Mouse (Mus musculus) small intestine, adult 2 months (tissue): Measurements from ENCODE around the gene Matn4. TPM values are rescaled to one million over a fixed set of nuclear protein-coding genes. Genes with fewer than 3 reads are reported as not detected.
"Not testable (repeated sequence)": the region's sequence is repeated elsewhere in the genome, so short reads cannot be mapped to it uniquely, and the experiment has no call there.

Experiments used
- H3K27ac ChIP-seq: fragments of 200-500 bp; 2 replicates; pipeline ENCODE4 v1.5.1; 2012; ENCODE audit warnings: low read depth, low read length, control low read depth, inconsistent platforms; ENCODE audit not compliant: insufficient read depth
- H3K27me3 ChIP-seq: fragments of 200-500 bp; 2 replicates; pipeline ENCODE4 v1.6.1; 2012; ENCODE audit warnings: mild to moderate bottlenecking, moderate library complexity, low read length, inconsistent platforms; ENCODE audit not compliant: control insufficient read depth, insufficient read depth
- H3K36me3 ChIP-seq: fragments of 200-500 bp; 2 replicates; pipeline ENCODE4 v1.6.1; 2012; ENCODE audit warnings: mild to moderate bottlenecking, low read length, control low read depth, inconsistent platforms; ENCODE audit not compliant: control insufficient read depth, insufficient read depth
- H3K4me1 ChIP-seq: fragments of 200-500 bp; 2 replicates; pipeline ENCODE4 v1.6.1; 2012; ENCODE audit warnings: low read length, inconsistent platforms, mixed read lengths; ENCODE audit not compliant: control insufficient read depth, insufficient read depth, insufficient read length
- H3K4me3 ChIP-seq: fragments of 200-500 bp; 2 replicates; pipeline ENCODE4 v1.5.1; 2012; ENCODE audit warnings: low read depth, mild to moderate bottlenecking, control low read depth, inconsistent platforms, low read length, moderate library complexity
- CTCF ChIP-seq: fragments of 200-500 bp; IDR thresholded peaks from 2 replicates; pipeline ENCODE4 v1.5.1; 2012; ENCODE audit warnings: low read depth, mild to moderate bottlenecking, control low read depth, inconsistent platforms, low read length, moderate library complexity, mixed read lengths; ENCODE audit not compliant: insufficient replicate concordance, insufficient read length; ENCODE audit errors: extremely low read depth
- POLR2A ChIP-seq: fragments of 200-500 bp; IDR thresholded peaks from 2 replicates; pipeline ENCODE4 v1.6.1; 2012; ENCODE audit warnings: low read depth, mild to moderate bottlenecking, control low read depth, inconsistent platforms, low read length, moderate library complexity
- WGBS: fragments of 180-500 bp; shearing (Covaris S2); methylation state at CpG from one replicate; pipeline ENCODE4 v1.1.7; 2018; 5-methylcytosine and 5-hydroxymethylcytosine counted together
- polyA plus RNA-seq: library from polyadenylated mRNA; depleted of rRNA; stranded (reverse); fragments of >200 nt; gene quantifications from 2 replicates; pipeline ENCODE4 v1.2.3, GENCODE M21; 2012; rRNA removed

Matn4 gene
- polyA plus RNA-seq, 1 experiment = 0.49 TPM

- Histone ChIP-seq H3K36me3 (no peaks in the 10 kb centered on the region), H3K27me3 (no peaks in the 10 kb centered on the region), H3K4me3 (no peak overlapping the region), H3K27ac (no peak overlapping the region), H3K4me1 (no peaks in the 10 kb centered on the region)
- TF ChIP-seq POLR2A (no peak), CTCF (no peak)
- 57% methylated on average over 11 of the region's 11 CpGs for WGBS
Observed at GRCm38 (mm10) chr2:164356177-164356967, 48.6 kb downstream of the Matn4 start.

DNA sequence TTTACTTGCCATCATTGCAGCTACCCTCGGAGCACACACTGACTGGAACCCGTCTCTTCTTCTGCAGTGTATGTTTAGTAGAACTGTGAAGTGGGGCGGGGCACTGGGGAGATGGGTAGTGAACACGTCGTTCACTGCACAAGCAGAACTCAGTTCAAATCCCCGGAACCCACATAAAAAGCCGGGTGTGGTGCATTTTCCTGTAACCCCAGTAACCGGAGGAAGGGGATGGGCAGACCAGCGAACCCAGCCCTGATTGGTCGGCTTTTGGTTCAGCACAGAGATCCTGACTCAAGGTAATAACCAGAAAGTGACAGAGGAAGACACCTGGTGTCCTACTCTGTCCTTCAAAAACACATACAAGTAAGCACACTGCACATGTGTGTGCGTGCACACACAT is 51.6 kb downstream of the Matn4 start:
- Histone ChIP-seq H3K27me3 (no peaks in the 10 kb centered on the region), H3K4me1 (no peaks in the 10 kb centered on the region), H3K27ac (no peak overlapping the region), H3K36me3 (no peaks in the 10 kb centered on the region), H3K4me3 (no peak overlapping the region)
- no peak for TF ChIP-seq POLR2A
- no peak for TF ChIP-seq CTCF
- 74% methylated on average over 11 of the region's 11 CpGs for WGBS

- Histone ChIP-seq H3K4me3 (no peak overlapping the region), H3K36me3 (no peaks in the 10 kb centered on the region), H3K4me1 (no peaks in the 10 kb centered on the region), H3K27ac (no peak overlapping the region), H3K27me3 (no peaks in the 10 kb centered on the region)
- no peak for TF ChIP-seq POLR2A
- no peak for TF ChIP-seq CTCF
- WGBS = 85% methylated on average over 3 of the region's 3 CpGs
Observed at GRCm38 (mm10) chr2:164352697-164353096, 52.3 kb downstream of the Matn4 start.

- WGBS = 91% methylated on average over 3 of the region's 3 CpGs
- Histone ChIP-seq H3K27ac (no peak overlapping the region), H3K4me1 (no peaks in the 10 kb centered on the region)
Observed at GRCm38 (mm10) chr2:164348980-164349379, 56.0 kb downstream of the Matn4 start.

GRCm38 (mm10) chr2:164347697-164348096 is 57.3 kb downstream of the Matn4 start:
- H3K27ac ChIP-seq, H3K4me1 ChIP-seq, H3K27me3 ChIP-seq, H3K4me3 ChIP-seq, H3K36me3 ChIP-seq: not testable (repeated sequence)

More at GRCm38 (mm10) chr2:164348980-164349379, 56.0 kb downstream of the Matn4 start:
- H3K36me3 ChIP-seq = no peaks in the 10 kb centered on the region
- TF ChIP-seq CTCF (no peak), POLR2A (no peak)
- no peak overlapping the region for H3K4me3 ChIP-seq
- no peaks in the 10 kb centered on the region for H3K27me3 ChIP-seq

DNA sequence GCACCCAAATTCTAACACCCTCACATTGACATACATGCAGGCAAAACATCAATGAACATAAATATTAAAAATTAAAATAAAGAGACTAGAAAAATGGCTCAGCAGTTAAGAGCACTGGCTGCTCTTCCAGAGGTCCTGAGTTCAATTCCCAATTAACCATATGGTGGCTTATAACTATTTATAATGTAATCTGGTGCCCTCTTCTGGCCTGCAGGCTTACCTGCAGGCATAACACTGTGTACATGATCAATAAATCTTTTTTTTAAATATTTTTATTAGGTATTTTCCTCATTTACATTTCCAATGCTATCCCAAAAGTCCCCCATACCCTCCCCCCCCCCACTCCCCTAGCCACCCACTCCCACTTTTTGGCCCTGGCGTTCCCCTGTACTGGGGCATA is 61.2 kb downstream of the Matn4 start:
- not testable (repeated sequence) for H3K4me1 ChIP-seq, H3K27me3 ChIP-seq, H3K27ac ChIP-seq, H3K4me3 ChIP-seq, H3K36me3 ChIP-seq
- 88% methylated on average over 1 of the region's 1 CpGs for WGBS

Other genes with a start within 250 kb of the Matn4 start
- 0.06 and 0.25 TPM in 2 replicates for gene Kcns1, start 234.0 kb downstream of the Matn4 start, polyA plus RNA-seq
- 0.24 TPM in 1 of 2 replicates, not detected in the other for gene Wfdc5, start 222.4 kb downstream of the Matn4 start, polyA plus RNA-seq
- gene Wfdc12, start 214.6 kb downstream of the Matn4 start, polyA plus RNA-seq = not detected in 2 replicates
- not detected in 2 replicates for gene Wfdc15a, start 205.0 kb downstream of the Matn4 start, polyA plus RNA-seq
- 1.2 TPM in 1 of 2 replicates, not detected in the other for gene Wfdc15b, start 183.5 kb downstream of the Matn4 start, polyA plus RNA-seq
- gene Svs2, start 166.7 kb downstream of the Matn4 start, polyA plus RNA-seq = not detected in 2 replicates
- not detected in 2 replicates for gene Svs3b, start 148.5 kb downstream of the Matn4 start, polyA plus RNA-seq
- gene Svs4, start 126.7 kb downstream of the Matn4 start, polyA plus RNA-seq = not detected in 2 replicates
- not detected in 2 replicates for gene Svs3a, start 115.9 kb downstream of the Matn4 start, polyA plus RNA-seq
- not detected in 2 replicates for gene Svs6, start 88.4 kb downstream of the Matn4 start, polyA plus RNA-seq
- not detected in 2 replicates for gene Svs5, start 72.4 kb downstream of the Matn4 start, polyA plus RNA-seq
- gene Slpi, start 16.1 kb downstream of the Matn4 start, polyA plus RNA-seq = 16.0 and 22.3 TPM in 2 replicates
- 0.19 and 127 TPM in 2 replicates for gene Rbpjl, start 2.0 kb downstream of the Matn4 start, polyA plus RNA-seq
- gene Sdc4, start 38.7 kb upstream of the Matn4 start, polyA plus RNA-seq = 21.3 and 52.2 TPM in 2 replicates
- gene Sys1, start 51.8 kb upstream of the Matn4 start, polyA plus RNA-seq = 187 and 276 TPM in 2 replicates
- gene Gm20458, start 55.8 kb upstream of the Matn4 start, polyA plus RNA-seq = 35.0 and 79.8 TPM in 2 replicates
- not detected in 2 replicates for gene Trp53tg5, start 68.6 kb upstream of the Matn4 start, polyA plus RNA-seq
- 38.4 and 61.6 TPM in 2 replicates for gene Dbndd2, start 80.9 kb upstream of the Matn4 start, polyA plus RNA-seq
- gene Pigt, start 92.4 kb upstream of the Matn4 start, polyA plus RNA-seq = 117 and 171 TPM in 2 replicates
- 3.2 and 40.1 TPM in 2 replicates for gene Wfdc2, start 157.3 kb upstream of the Matn4 start, polyA plus RNA-seq
- not detected in 2 replicates for gene Spint3, start 168.3 kb upstream of the Matn4 start, polyA plus RNA-seq
- not detected in 2 replicates for gene Wfdc6a, start 180.3 kb upstream of the Matn4 start, polyA plus RNA-seq
- gene Eppin, start 188.4 kb upstream of the Matn4 start, polyA plus RNA-seq = not detected in 2 replicates
- not detected in 2 replicates for gene Wfdc6b, start 208.4 kb upstream of the Matn4 start, polyA plus RNA-seq
- gene Wfdc8, start 208.5 kb upstream of the Matn4 start, polyA plus RNA-seq = 0.05 TPM in 1 of 2 replicates, not detected in the other
- gene Wfdc16, start 233.6 kb upstream of the Matn4 start, polyA plus RNA-seq = not detected in 2 replicates